Mouse (Mus musculus): ENCODE measurements around the gene Cep126.

GRCm38 (mm10) chr9:8177099-8177498 is 43.0 kb upstream of the Cep126 start:
- TF ChIP-seq POLR2A (IDR thresholded peaks at IDR 0.05; ENCODE audit: insufficient read length, low read depth) (no peak), MAX (IDR thresholded peaks at IDR 0.05; ENCODE audit: low read depth) (no peak), USF1 (IDR thresholded peaks at IDR 0.05; ENCODE audit: low read depth) (no peak), TCF3 (IDR thresholded peaks at IDR 0.05; ENCODE audit: insufficient read length, low read depth) (no peak), E2F4 (IDR thresholded peaks at IDR 0.05; ENCODE audit: insufficient read depth) (no peak), MYOG (IDR thresholded peaks at IDR 0.05; ENCODE audit: control insufficient read depth in 1 of 3, insufficient read depth in 1 of 3, insufficient read length in 2 of 3, low read depth in 2 of 3) (no peak)

Data from myocyte (in vitro differentiated cells).